Mouse (Mus musculus) natural killer cell, adult 2 months (primary cell): ENCODE measurements around the gene Hprt.

Experiments
- DNase-seq, 2 experiments: peaks; one replicate each; pipeline ENCODE4 v3.0.0; 2022; ENCODE audit warnings: low spot score in 2 of 2

Gene Hprt

GRCm38 (mm10) chrX:53041006-53041405 is 53.1 kb downstream of the Hprt start:
- no peak for DNase-seq

GRCm38 (mm10) chrX:53045187-53045903 is 57.4 kb downstream of the Hprt start:
- no peak for DNase-seq

- DNase-seq: no peak
Measured at GRCm38 (mm10) chrX:53046033-53046432, 58.1 kb downstream of the Hprt start.

GRCm38 (mm10) chrX:53046911-53047310 is 59.0 kb downstream of the Hprt start:
- no peak for DNase-seq

GRCm38 (mm10) chrX:53049196-53049595 is 61.3 kb downstream of the Hprt start:
- DNase-seq: no peak

GRCm38 (mm10) chrX:53050353-53050752 is 62.4 kb downstream of the Hprt start:
- DNase-seq: no peak

GRCm38 (mm10) chrX:53052652-53053500 is 64.9 kb downstream of the Hprt start:
- DNase-seq: no peak

- DNase-seq: no peak
Measured at GRCm38 (mm10) chrX:53053885-53054284, 65.9 kb downstream of the Hprt start.

GRCm38 (mm10) chrX:53055771-53056170 is 67.8 kb downstream of the Hprt start:
- peak in 1 of 2 experiments; percentile 1 for DNase-seq

- DNase-seq: peak in 1 of 2 experiments; percentile 1
Measured at GRCm38 (mm10) chrX:53056627-53057026, 68.7 kb downstream of the Hprt start.

- peak; percentile 56 for DNase-seq
Measured at GRCm38 (mm10) chrX:53057054-53057759, 69.3 kb downstream of the Hprt start.

- DNase-seq: peak in 1 of 2 experiments; percentile 0
Measured at GRCm38 (mm10) chrX:53057760-53058090, 69.8 kb downstream of the Hprt start.

- DNase-seq: peak in 1 of 2 experiments; percentile 3
Measured at GRCm38 (mm10) chrX:53058459-53059280, 70.7 kb downstream of the Hprt start.

- DNase-seq: no peak
Measured at GRCm38 (mm10) chrX:53059426-53060007, 71.6 kb downstream of the Hprt start.

- no peak for DNase-seq
Measured at GRCm38 (mm10) chrX:53064406-53064805, 76.5 kb downstream of the Hprt start.
